Mouse (Mus musculus): ENCODE measurements around the gene Olfr1274-ps. TPM values are rescaled to one million over a fixed set of nuclear protein-coding genes. Genes with fewer than 3 reads are reported as not detected.
"Not testable (repeated sequence)": the region's sequence is repeated elsewhere in the genome, so short reads cannot be mapped to it uniquely, and the experiment has no call there.

Gene Olfr1274-ps
- not detected in 2 replicates for polyA plus RNA-seq (2015; fragmentation: Nextera tagmentation; extraction: Ambion mirVana)

- not testable (repeated sequence) for H3K4me1 ChIP-seq (replicated peaks; ENCODE audit: control insufficient read depth, insufficient read depth, low read length); H3K27ac ChIP-seq (ENCODE audit: low read depth, low read length); ATAC-seq; H3K36me3 ChIP-seq (ENCODE audit: control insufficient read depth, insufficient read depth); H3K27me3 ChIP-seq (replicated peaks; ENCODE audit: control insufficient read depth, insufficient read depth, low read length); H3K4me3 ChIP-seq (ENCODE audit: low read depth, low read length); H3K9ac ChIP-seq (ENCODE audit: low read depth, low read length); H3K9me3 ChIP-seq (ENCODE audit: control insufficient read depth); H3K4me2 ChIP-seq (replicated peaks; ENCODE audit: low read depth)
- 73% methylated on average over 5 of the region's 7 CpGs for WGBS
These were observed at the start of gene Olfr1274-ps for GRCm38 (mm10) chr2:90398633-90399107. Gene Olfr1274-ps, plus strand, starts transcription at chr2:90398683.

GRCm38 (mm10) chr2:90351047-90351446 is 47.4 kb upstream of the Olfr1274-ps start:
- not testable (repeated sequence) for ATAC-seq; H3K4me2 ChIP-seq (replicated peaks; ENCODE audit: low read depth); H3K4me1 ChIP-seq (replicated peaks; ENCODE audit: control insufficient read depth, insufficient read depth, low read length); H3K36me3 ChIP-seq (ENCODE audit: control insufficient read depth, insufficient read depth); H3K4me3 ChIP-seq (ENCODE audit: low read depth, low read length); H3K27me3 ChIP-seq (replicated peaks; ENCODE audit: control insufficient read depth, insufficient read depth, low read length); H3K9me3 ChIP-seq (ENCODE audit: control insufficient read depth); H3K27ac ChIP-seq (ENCODE audit: low read depth, low read length); H3K9ac ChIP-seq (ENCODE audit: low read depth, low read length)
- no CpG with 5 or more reads among the region's 6 CpGs for WGBS

GRCm38 (mm10) chr2:90351540-90351939 is 46.9 kb upstream of the Olfr1274-ps start:
- not testable (repeated sequence) for H3K27ac ChIP-seq (ENCODE audit: low read depth, low read length); H3K27me3 ChIP-seq (replicated peaks; ENCODE audit: control insufficient read depth, insufficient read depth, low read length); H3K9me3 ChIP-seq (ENCODE audit: control insufficient read depth); H3K4me1 ChIP-seq (replicated peaks; ENCODE audit: control insufficient read depth, insufficient read depth, low read length); H3K9ac ChIP-seq (ENCODE audit: low read depth, low read length); H3K4me2 ChIP-seq (replicated peaks; ENCODE audit: low read depth); H3K4me3 ChIP-seq (ENCODE audit: low read depth, low read length); H3K36me3 ChIP-seq (ENCODE audit: control insufficient read depth, insufficient read depth); ATAC-seq
- no CpG with 5 or more reads among the region's 3 CpGs for WGBS

GRCm38 (mm10) chr2:90359229-90359628 is 39.3 kb upstream of the Olfr1274-ps start:
- ATAC-seq; H3K4me1 ChIP-seq (replicated peaks; ENCODE audit: control insufficient read depth, insufficient read depth, low read length): not testable (repeated sequence)

GRCm38 (mm10) chr2:90360199-90360598 is 38.3 kb upstream of the Olfr1274-ps start:
- not testable (repeated sequence) for H3K9me3 ChIP-seq (ENCODE audit: control insufficient read depth); H3K27ac ChIP-seq (ENCODE audit: low read depth, low read length); H3K4me3 ChIP-seq (ENCODE audit: low read depth, low read length); H3K36me3 ChIP-seq (ENCODE audit: control insufficient read depth, insufficient read depth); H3K27me3 ChIP-seq (replicated peaks; ENCODE audit: control insufficient read depth, insufficient read depth, low read length); H3K4me2 ChIP-seq (replicated peaks; ENCODE audit: low read depth); ATAC-seq; H3K9ac ChIP-seq (ENCODE audit: low read depth, low read length); H3K4me1 ChIP-seq (replicated peaks; ENCODE audit: control insufficient read depth, insufficient read depth, low read length)
- WGBS: no CpG with 5 or more reads among the region's 4 CpGs

More at GRCm38 (mm10) chr2:90359229-90359628, 39.3 kb upstream of the Olfr1274-ps start:
- not testable (repeated sequence) for H3K4me3 ChIP-seq (ENCODE audit: low read depth, low read length); H3K9ac ChIP-seq (ENCODE audit: low read depth, low read length); H3K27me3 ChIP-seq (replicated peaks; ENCODE audit: control insufficient read depth, insufficient read depth, low read length); H3K4me2 ChIP-seq (replicated peaks; ENCODE audit: low read depth); H3K36me3 ChIP-seq (ENCODE audit: control insufficient read depth, insufficient read depth); H3K27ac ChIP-seq (ENCODE audit: low read depth, low read length); H3K9me3 ChIP-seq (ENCODE audit: control insufficient read depth)
- no CpG with 5 or more reads among the region's 5 CpGs for WGBS

- ATAC-seq; H3K4me1 ChIP-seq (replicated peaks; ENCODE audit: control insufficient read depth, insufficient read depth, low read length); H3K27me3 ChIP-seq (replicated peaks; ENCODE audit: control insufficient read depth, insufficient read depth, low read length); H3K9ac ChIP-seq (ENCODE audit: low read depth, low read length); H3K9me3 ChIP-seq (ENCODE audit: control insufficient read depth); H3K4me2 ChIP-seq (replicated peaks; ENCODE audit: low read depth); H3K36me3 ChIP-seq (ENCODE audit: control insufficient read depth, insufficient read depth); H3K27ac ChIP-seq (ENCODE audit: low read depth, low read length); H3K4me3 ChIP-seq (ENCODE audit: low read depth, low read length): not testable (repeated sequence)
- whole genome bisulfite sequencing: 82% methylated on average over 4 of the region's 4 CpGs
These were observed 15.8 kb downstream of the Olfr1274-ps start for GRCm38 (mm10) chr2:90414110-90414821.

GRCm38 (mm10) chr2:90422282-90422681 is 23.8 kb downstream of the Olfr1274-ps start:
- not testable (repeated sequence) for ATAC-seq; H3K9ac ChIP-seq (ENCODE audit: low read depth, low read length); H3K36me3 ChIP-seq (ENCODE audit: control insufficient read depth, insufficient read depth); H3K4me2 ChIP-seq (replicated peaks; ENCODE audit: low read depth); H3K9me3 ChIP-seq (ENCODE audit: control insufficient read depth); H3K27me3 ChIP-seq (replicated peaks; ENCODE audit: control insufficient read depth, insufficient read depth, low read length); H3K4me3 ChIP-seq (ENCODE audit: low read depth, low read length); H3K4me1 ChIP-seq (replicated peaks; ENCODE audit: control insufficient read depth, insufficient read depth, low read length); H3K27ac ChIP-seq (ENCODE audit: low read depth, low read length)
- 84% methylated on average over 6 of the region's 6 CpGs for WGBS

GRCm38 (mm10) chr2:90424937-90425336 is 26.5 kb downstream of the Olfr1274-ps start:
- H3K4me2 ChIP-seq (replicated peaks; ENCODE audit: low read depth); H3K4me3 ChIP-seq (ENCODE audit: low read depth, low read length); H3K36me3 ChIP-seq (ENCODE audit: control insufficient read depth, insufficient read depth); H3K9me3 ChIP-seq (ENCODE audit: control insufficient read depth); ATAC-seq; H3K9ac ChIP-seq (ENCODE audit: low read depth, low read length); H3K27ac ChIP-seq (ENCODE audit: low read depth, low read length); H3K27me3 ChIP-seq (replicated peaks; ENCODE audit: control insufficient read depth, insufficient read depth, low read length); H3K4me1 ChIP-seq (replicated peaks; ENCODE audit: control insufficient read depth, insufficient read depth, low read length): not testable (repeated sequence)
- no CpG with 5 or more reads among the region's 4 CpGs for WGBS

GRCm38 (mm10) chr2:90428988-90429717 is 30.7 kb downstream of the Olfr1274-ps start:
- H3K4me1 ChIP-seq (replicated peaks; ENCODE audit: control insufficient read depth, insufficient read depth, low read length); H3K9ac ChIP-seq (ENCODE audit: low read depth, low read length); H3K27ac ChIP-seq (ENCODE audit: low read depth, low read length); ATAC-seq; H3K4me2 ChIP-seq (replicated peaks; ENCODE audit: low read depth); H3K36me3 ChIP-seq (ENCODE audit: control insufficient read depth, insufficient read depth); H3K27me3 ChIP-seq (replicated peaks; ENCODE audit: control insufficient read depth, insufficient read depth, low read length); H3K9me3 ChIP-seq (ENCODE audit: control insufficient read depth); H3K4me3 ChIP-seq (ENCODE audit: low read depth, low read length): not testable (repeated sequence)
- WGBS: no CpG with 5 or more reads among the region's 11 CpGs

Measured in intestine, postnatal 0 days (tissue).